Mouse (Mus musculus) neural tube, embryonic 14.5 days (tissue): ENCODE data around the gene Chrna10. TPM values are rescaled to one million over a fixed set of nuclear protein-coding genes. Genes with fewer than 3 reads are reported as not detected.
A peak's percentile ranks its signal among the peaks of the same experiment; 100 is the strongest.

Source experiments
- ATAC-seq: fragments of 200-750 bp; cut with Nextera tagmentation; 2 replicates; pipeline ENCODE4 v1.8.0; 2017; ENCODE audit warnings: low read depth, mild to moderate bottlenecking, moderate TSS enrichment, moderate library complexity
- H3K27ac ChIP-seq: fragments of 300-500 bp; sonication (generic); 2 replicates; pipeline ENCODE4 v1.5.1; 2014; ENCODE audit warnings: low read depth, mild to moderate bottlenecking, control low read depth, low read length, moderate library complexity, mixed read lengths
- H3K27me3 ChIP-seq: fragments of 300-500 bp; sonication (generic); 2 replicates; pipeline ENCODE4 v1.6.1; 2014; ENCODE audit warnings: low read length; ENCODE audit not compliant: control insufficient read depth, insufficient read depth
- H3K36me3 ChIP-seq: fragments of 300-500 bp; sonication (generic); 2 replicates; pipeline ENCODE4 v1.6.1; 2014; ENCODE audit warnings: low read length, mixed read lengths; ENCODE audit not compliant: control insufficient read depth, insufficient read depth
- H3K4me1 ChIP-seq: fragments of 300-500 bp; sonication (generic); 2 replicates; pipeline ENCODE4 v1.6.1; 2014; ENCODE audit warnings: low read length; ENCODE audit not compliant: control insufficient read depth, insufficient read depth
- H3K4me2 ChIP-seq: fragments of 300-500 bp; sonication (generic); 2 replicates; pipeline ENCODE4 v1.6.1; 2014; ENCODE audit warnings: mild to moderate bottlenecking, low read depth, low read length, control low read depth
- H3K4me3 ChIP-seq: fragments of 300-500 bp; sonication (generic); 2 replicates; pipeline ENCODE4 v1.5.1; 2014; ENCODE audit warnings: low read depth, low read length, control low read depth, mixed read lengths
- H3K9ac ChIP-seq: fragments of 300-500 bp; sonication (generic); replicated peaks from 2 replicates; pipeline ENCODE4 v1.6.1; 2014; ENCODE audit warnings: low read depth, mild to moderate bottlenecking, control low read depth, low read length, mixed read lengths
- H3K9me3 ChIP-seq: fragments of 300-500 bp; sonication (generic); 2 replicates; pipeline ENCODE4 v1.6.1; 2016; ENCODE audit warnings: low read length; ENCODE audit not compliant: control insufficient read depth
- WGBS: fragments of 180-500 bp; shearing (Covaris S2); extraction: QIAGEN DNeasy Blood & Tissue Kit; methylation state at CpG from one replicate; pipeline ENCODE4 v1.1.7; 2014; 5-methylcytosine and 5-hydroxymethylcytosine counted together
- polyA plus RNA-seq: library from polyadenylated mRNA; unstranded; fragments of >200 nt; fragmentation: Nextera tagmentation; extraction: Ambion mirVana; gene quantifications from 2 replicates; pipeline ENCODE4 v1.2.1, GENCODE M21; 2014

Gene Chrna10
- polyA plus RNA-seq, 1 experiment from 2014 or later = 0.21 TPM

- WGBS = 2% methylated on average over 30 of the region's 30 CpGs
Observed at GRCm38 (mm10) chr7:102099760-102100661, 16.6 kb downstream of the Chrna10 start.

GRCm38 (mm10) chr7:102087336-102087735, 29.3 kb downstream of the Chrna10 start:
- Histone ChIP-seq H3K4me1 (no peaks in the 10 kb centered on the region), H3K9ac (no peak overlapping the region), H3K27ac (no peak overlapping the region), H3K4me3 (no peak overlapping the region), H3K27me3 (no peaks in the 10 kb centered on the region), H3K36me3 (peaks cover 21% of the 10 kb centered on the region), H3K9me3 (no peaks in the 10 kb centered on the region), H3K4me2 (no peak overlapping the region)
- no peak for ATAC-seq
- 94% methylated on average over 4 of the region's 4 CpGs for WGBS

More at GRCm38 (mm10) chr7:102099760-102100661, 16.6 kb downstream of the Chrna10 start:
- Histone ChIP-seq H3K4me2 (peak overlapping the region; percentile 42), H3K27ac (no peak overlapping the region), H3K9ac (no peak overlapping the region), H3K9me3 (no peaks in the 10 kb centered on the region), H3K4me1 (peaks cover 4% of the 10 kb centered on the region; the same call in 1 of the 2 replicates), H3K27me3 (no peaks in the 10 kb centered on the region), H3K4me3 (no peak overlapping the region), H3K36me3 (no peaks in the 10 kb centered on the region)
- ATAC-seq = peak; percentile 52

- H3K9ac ChIP-seq = no peak overlapping the region
- H3K36me3 ChIP-seq = peaks cover 41% of the 10 kb centered on the region
- no peaks in the 10 kb centered on the region for H3K4me1 ChIP-seq
- H3K27me3 ChIP-seq = no peaks in the 10 kb centered on the region
- no peak overlapping the region for H3K4me2 ChIP-seq
- H3K9me3 ChIP-seq = no peaks in the 10 kb centered on the region
- ATAC-seq = no peak
- 93% methylated on average over 26 of the region's 26 CpGs for WGBS
- no peak overlapping the region for H3K27ac ChIP-seq
- H3K4me3 ChIP-seq = no peak overlapping the region
Observed at GRCm38 (mm10) chr7:102084041-102084696, 32.5 kb downstream of the Chrna10 start.

GRCm38 (mm10) chr7:102082816-102083215, 33.8 kb downstream of the Chrna10 start, which contains the start of gene Trpc2:
Gene Trpc2, plus strand, starts transcription at chr7:102083116.
- H3K27me3 ChIP-seq = no peaks in the 10 kb centered on the region
- H3K4me1 ChIP-seq = no peaks in the 10 kb centered on the region
- H3K9ac ChIP-seq = no peak within 1 kb of the TSS
- no peaks in the 10 kb centered on the region for H3K9me3 ChIP-seq
- peaks cover 47% of the 10 kb centered on the region for H3K36me3 ChIP-seq
- WGBS = 83% methylated on average over 5 of the region's 5 CpGs
- no peak for ATAC-seq
- no peak within 1 kb of the TSS for H3K27ac ChIP-seq
- H3K4me3 ChIP-seq = no peak within 1 kb of the TSS
- no peak within 1 kb of the TSS for H3K4me2 ChIP-seq

GRCm38 (mm10) chr7:102081784-102082183, 34.8 kb downstream of the Chrna10 start:
- Histone ChIP-seq H3K27ac (no peak overlapping the region), H3K9me3 (no peaks in the 10 kb centered on the region), H3K4me1 (no peaks in the 10 kb centered on the region), H3K27me3 (no peaks in the 10 kb centered on the region), H3K9ac (no peak overlapping the region), H3K4me3 (no peak overlapping the region), H3K4me2 (no peak overlapping the region), H3K36me3 (peaks cover 52% of the 10 kb centered on the region)
- no peak for ATAC-seq
- WGBS = 96% methylated on average over 5 of the region's 5 CpGs

- Histone ChIP-seq H3K27ac (no peak overlapping the region), H3K9ac (no peak overlapping the region), H3K9me3 (no peaks in the 10 kb centered on the region), H3K36me3 (peaks cover 57% of the 10 kb centered on the region), H3K4me1 (no peaks in the 10 kb centered on the region), H3K4me2 (no peak overlapping the region), H3K27me3 (no peaks in the 10 kb centered on the region), H3K4me3 (no peak overlapping the region)
- WGBS = 99% methylated on average over 8 of the region's 8 CpGs
- ATAC-seq = no peak
Observed at GRCm38 (mm10) chr7:102080311-102080710, 36.3 kb downstream of the Chrna10 start.

GRCm38 (mm10) chr7:102078517-102078916, 38.1 kb downstream of the Chrna10 start:
- H3K27me3 ChIP-seq = no peaks in the 10 kb centered on the region
- H3K36me3 ChIP-seq = peaks cover 58% of the 10 kb centered on the region
- H3K9me3 ChIP-seq = no peaks in the 10 kb centered on the region
- H3K4me1 ChIP-seq = no peaks in the 10 kb centered on the region
- no peak overlapping the region for H3K4me2 ChIP-seq
- H3K9ac ChIP-seq = no peak overlapping the region
- no peak for ATAC-seq
- H3K4me3 ChIP-seq = no peak overlapping the region
- WGBS = 85% methylated on average over 7 of the region's 7 CpGs
- H3K27ac ChIP-seq = no peak overlapping the region

- Histone ChIP-seq H3K4me2 (no peak overlapping the region), H3K27ac (no peak overlapping the region), H3K9ac (no peak overlapping the region), H3K4me3 (no peak overlapping the region), H3K4me1 (no peaks in the 10 kb centered on the region), H3K27me3 (no peaks in the 10 kb centered on the region), H3K36me3 (peaks cover 58% of the 10 kb centered on the region), H3K9me3 (no peaks in the 10 kb centered on the region)
- 78% methylated on average over 7 of the region's 7 CpGs for WGBS
- no peak for ATAC-seq
Observed at GRCm38 (mm10) chr7:102076714-102077296, 39.8 kb downstream of the Chrna10 start.

GRCm38 (mm10) chr7:102066363-102066762, 50.3 kb downstream of the Chrna10 start:
- Histone ChIP-seq H3K9ac (no peak overlapping the region), H3K4me3 (peak overlapping the region; percentile 48), H3K9me3 (no peaks in the 10 kb centered on the region), H3K27me3 (no peaks in the 10 kb centered on the region), H3K27ac (no peak overlapping the region), H3K36me3 (no peaks in the 10 kb centered on the region), H3K4me1 (peaks cover 19% of the 10 kb centered on the region), H3K4me2 (peak overlapping the region; percentile 66)
- no peak for ATAC-seq
- WGBS = 83% methylated on average over 6 of the region's 6 CpGs
